Mouse (Mus musculus) cerebellum, postnatal 4 days (tissue): Measurements from ENCODE around the gene Lrpprc.
"Not testable (repeated sequence)": the region's sequence is repeated elsewhere in the genome, so short reads cannot be mapped to it uniquely, and the experiment has no call there.

ENCODE experiments used
- DNase-seq, 2 experiments: peaks; one replicate each; pipeline ENCODE4 v3.0.0; 2022; ENCODE audit warnings: low spot score in 2 of 2, mixed read lengths in 1 of 2

Gene Lrpprc

GRCm38 (mm10) chr17:84790447-84791098, at the start of gene Lrpprc:
TSS of gene Lrpprc (minus strand) at chr17:84790789.
- DNase-seq: peak; percentile 80 to 91

- peak; percentile 41 to 76 for DNase-seq
These were observed 47.2 kb upstream of the Lrpprc start for GRCm38 (mm10) chr17:84837780-84838179.

GRCm38 (mm10) chr17:84835249-84835648, 44.7 kb upstream of the Lrpprc start:
- no peak for DNase-seq

- no peak for DNase-seq
These were observed 41.8 kb upstream of the Lrpprc start for GRCm38 (mm10) chr17:84832346-84832745.

GRCm38 (mm10) chr17:84828301-84828700, 37.7 kb upstream of the Lrpprc start:
- DNase-seq: no peak

GRCm38 (mm10) chr17:84820603-84821002, 30.0 kb upstream of the Lrpprc start:
- DNase-seq: no peak

- DNase-seq: no peak
These were observed 27.8 kb upstream of the Lrpprc start for GRCm38 (mm10) chr17:84818390-84818789.

- DNase-seq: no peak
These were observed 25.4 kb upstream of the Lrpprc start for GRCm38 (mm10) chr17:84816014-84816461.

- no peak for DNase-seq
These were observed 24.3 kb upstream of the Lrpprc start for GRCm38 (mm10) chr17:84814905-84815304.

- DNase-seq: not testable (repeated sequence)
These were observed 23.6 kb upstream of the Lrpprc start for GRCm38 (mm10) chr17:84814192-84814591.

- DNase-seq: no peak
These were observed 1.4 kb upstream of the Lrpprc start for GRCm38 (mm10) chr17:84792006-84792405.

GRCm38 (mm10) chr17:84791156-84791555, 567 bp upstream of the Lrpprc start:
- DNase-seq: no peak

GRCm38 (mm10) chr17:84790043-84790442, 546 bp downstream of the Lrpprc start:
- no peak for DNase-seq

- DNase-seq: no peak
These were observed 2.0 kb downstream of the Lrpprc start for GRCm38 (mm10) chr17:84788376-84789125.

- DNase-seq: no peak
These were observed 3.1 kb downstream of the Lrpprc start for GRCm38 (mm10) chr17:84787477-84787876.

GRCm38 (mm10) chr17:84786911-84787310, 3.7 kb downstream of the Lrpprc start:
- no peak for DNase-seq

- no peak for DNase-seq
These were observed 5.4 kb downstream of the Lrpprc start for GRCm38 (mm10) chr17:84785176-84785575.

GRCm38 (mm10) chr17:84783491-84783890, 7.1 kb downstream of the Lrpprc start:
- DNase-seq: no peak

- no peak for DNase-seq
These were observed 10.3 kb downstream of the Lrpprc start for GRCm38 (mm10) chr17:84780321-84780720.

GRCm38 (mm10) chr17:84778477-84778978, 12.1 kb downstream of the Lrpprc start:
- DNase-seq: no peak

- no peak for DNase-seq
These were observed 14.1 kb downstream of the Lrpprc start for GRCm38 (mm10) chr17:84776362-84777000.

GRCm38 (mm10) chr17:84775291-84775690, 15.3 kb downstream of the Lrpprc start:
- DNase-seq: no peak
